Mouse (Mus musculus) gonadal fat pad, adult 2 months (tissue): ENCODE results near the gene Rnf220. TPM values are rescaled to one million over a fixed set of nuclear protein-coding genes. Genes with fewer than 3 reads are reported as not detected.

Experiments used
- DNase-seq: peaks from one replicate; pipeline ENCODE4 v3.0.0-alpha.2; 2012; ENCODE audit warnings: low read depth
- polyA plus RNA-seq: library from polyadenylated mRNA; depleted of rRNA; stranded (reverse); fragments of >200 nt; gene quantifications from 2 replicates; pipeline ENCODE4 v1.2.3, GENCODE M21; 2012; rRNA removed

Gene Rnf220
- polyA plus RNA-seq: 79.0 and 82.5 TPM in 2 replicates

GRCm38 (mm10) chr4:117496482-117497165 is at the start of gene Rnf220:
TSS of gene Rnf220 (minus strand) at chr4:117497052.
- no peak for DNase-seq

DNA sequence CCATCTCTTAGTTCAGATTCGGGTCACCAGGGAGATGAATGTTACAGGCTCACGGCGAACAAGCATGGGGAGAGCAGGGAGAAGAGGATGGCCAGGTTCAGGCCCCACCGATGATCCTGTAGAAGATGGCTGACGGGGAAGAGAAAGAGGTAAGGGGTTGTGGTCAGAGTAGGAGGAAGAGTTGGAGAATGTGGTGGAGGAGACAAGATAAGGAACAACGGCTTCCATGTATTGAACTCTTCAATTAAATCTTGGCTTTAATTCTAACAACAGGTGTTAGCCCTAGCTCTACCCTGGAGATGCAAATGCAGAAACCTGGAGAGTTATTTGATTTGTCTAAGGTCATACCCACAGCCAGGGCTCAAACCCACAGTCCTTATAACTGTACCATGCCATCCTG is 49.8 kb upstream of the Rnf220 start:
- no peak for DNase-seq

GRCm38 (mm10) chr4:117545448-117545847 is 48.6 kb upstream of the Rnf220 start:
- no peak for DNase-seq

DNA sequence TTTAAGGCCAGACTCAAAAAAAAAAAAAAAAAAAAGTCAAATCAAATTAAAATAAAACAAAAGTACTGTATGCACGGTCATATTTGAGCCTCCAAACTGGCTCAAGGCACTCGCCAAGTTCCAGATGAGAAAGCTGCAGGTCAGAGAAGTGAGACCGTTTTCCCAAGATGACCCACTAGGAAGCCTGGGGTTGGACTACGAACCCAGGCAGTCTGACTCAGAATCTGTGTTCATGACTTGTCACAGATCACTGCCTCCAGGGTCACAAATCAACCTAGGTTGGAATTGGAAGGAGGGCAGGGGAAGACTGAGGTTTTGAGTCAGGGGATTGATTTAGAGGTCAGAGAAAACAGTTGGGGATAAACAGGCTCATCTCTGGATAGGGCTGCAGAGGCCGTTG is 43.7 kb upstream of the Rnf220 start:
- DNase-seq: no peak

DNA sequence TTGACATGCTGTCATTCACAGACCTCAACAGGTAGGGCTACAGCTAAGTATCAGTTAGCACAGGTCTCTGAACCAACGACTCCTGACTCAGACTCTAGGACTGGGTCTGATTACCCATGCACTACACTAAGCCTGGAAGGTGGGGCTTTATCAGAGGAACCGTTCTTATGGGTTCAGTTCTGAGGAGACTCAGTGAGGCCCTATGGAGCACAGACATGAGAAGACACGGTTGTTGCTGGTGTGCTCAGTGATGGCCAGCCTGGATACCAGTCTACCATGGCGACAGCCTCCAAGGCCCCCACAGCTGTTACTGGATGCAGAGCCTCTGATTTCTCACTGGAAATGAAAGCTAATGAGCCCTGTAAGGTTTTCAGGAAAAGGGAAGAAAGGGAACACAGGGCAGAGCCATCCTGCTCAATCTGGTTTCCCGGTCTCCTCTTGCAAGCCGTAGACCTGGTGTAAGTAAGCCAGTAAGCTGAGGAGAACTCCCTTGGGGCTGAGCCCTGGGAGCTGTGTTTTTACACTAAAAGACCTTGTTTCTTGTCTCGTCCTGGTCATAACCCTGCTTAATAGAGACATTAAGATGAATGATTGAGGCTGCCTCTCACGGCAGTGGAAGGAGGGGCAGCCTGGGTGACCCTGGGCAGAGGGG is 42.6 kb upstream of the Rnf220 start:
- no peak for DNase-seq

DNA sequence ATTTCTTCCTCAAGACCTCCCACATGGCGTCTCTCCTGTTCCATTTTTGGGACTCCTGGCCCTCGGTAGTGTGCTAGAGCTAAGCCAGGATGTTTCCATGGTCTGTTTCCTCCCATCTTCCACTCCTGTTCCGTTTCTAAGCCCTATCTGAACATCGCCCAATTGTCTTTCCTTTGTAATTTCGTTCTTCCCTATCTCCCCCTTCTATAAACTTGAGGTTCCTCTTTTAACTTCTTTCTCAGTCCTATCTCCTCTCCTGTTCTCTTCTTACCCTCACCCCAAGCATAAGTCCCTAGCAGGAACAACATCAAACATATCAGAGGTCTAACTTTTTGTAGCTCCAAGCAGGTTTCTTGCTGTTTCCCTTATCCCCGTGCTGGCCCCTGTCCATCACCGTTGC is 40.1 kb upstream of the Rnf220 start:
- no peak for DNase-seq

DNA sequence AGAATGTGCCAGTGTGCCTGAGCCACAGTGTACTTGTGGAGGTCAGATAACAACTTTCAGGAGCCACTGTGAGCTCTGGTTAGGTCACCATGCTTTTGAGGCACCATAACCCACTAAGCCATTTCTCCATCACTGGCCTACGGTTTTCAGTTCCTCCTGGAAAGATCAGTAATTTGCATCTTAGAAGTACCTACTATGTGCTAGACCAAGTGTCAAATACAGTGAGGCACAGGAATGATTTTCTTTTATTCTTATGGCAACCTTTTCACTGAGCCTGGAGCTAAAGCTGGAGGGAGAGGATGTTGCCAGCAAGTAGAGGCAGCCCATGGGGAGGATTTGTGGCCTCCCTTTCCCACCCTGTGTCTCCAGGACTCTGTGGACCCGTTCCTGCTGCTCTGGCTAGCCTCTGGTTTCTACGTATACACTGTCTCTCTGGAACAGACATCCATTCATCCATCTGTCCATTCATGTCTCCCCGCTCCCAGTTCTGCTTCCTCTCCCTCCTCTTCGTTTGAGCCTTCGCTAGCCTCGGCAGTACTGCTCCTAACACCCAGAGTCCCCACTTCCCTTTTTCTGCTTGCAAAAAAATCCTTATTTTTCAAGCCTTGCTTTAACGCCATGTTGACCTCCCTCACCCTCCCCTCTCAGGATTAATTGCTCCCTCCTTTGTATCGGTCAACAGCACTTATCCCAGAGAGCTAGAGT is 38.8 kb upstream of the Rnf220 start:
- DNase-seq: no peak

GRCm38 (mm10) chr4:117529843-117530242 is 33.0 kb upstream of the Rnf220 start:
- DNase-seq: no peak

GRCm38 (mm10) chr4:117527952-117528351 is 31.1 kb upstream of the Rnf220 start:
- DNase-seq: no peak

GRCm38 (mm10) chr4:117527116-117527899 is 30.5 kb upstream of the Rnf220 start:
- DNase-seq: no peak

DNA sequence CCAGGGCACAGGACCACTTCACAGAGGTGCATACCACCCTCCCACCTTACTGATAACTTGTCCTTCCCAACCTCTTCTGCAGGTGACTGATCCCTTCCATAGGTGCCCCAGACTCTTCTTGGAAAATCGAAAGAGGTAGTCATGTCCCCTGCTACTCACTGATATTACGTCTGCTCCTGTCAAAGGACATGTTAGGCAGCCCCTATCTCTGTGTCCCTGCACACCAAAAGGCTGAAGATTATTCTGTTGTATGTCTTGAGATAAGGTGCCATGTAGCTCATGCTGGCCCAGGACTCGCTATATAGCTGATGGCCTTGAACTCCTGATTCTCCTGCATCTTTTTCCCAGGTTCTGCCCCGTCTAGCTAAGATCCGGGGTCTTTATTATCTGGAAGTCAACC is 29.1 kb upstream of the Rnf220 start:
- DNase-seq: no peak

DNA sequence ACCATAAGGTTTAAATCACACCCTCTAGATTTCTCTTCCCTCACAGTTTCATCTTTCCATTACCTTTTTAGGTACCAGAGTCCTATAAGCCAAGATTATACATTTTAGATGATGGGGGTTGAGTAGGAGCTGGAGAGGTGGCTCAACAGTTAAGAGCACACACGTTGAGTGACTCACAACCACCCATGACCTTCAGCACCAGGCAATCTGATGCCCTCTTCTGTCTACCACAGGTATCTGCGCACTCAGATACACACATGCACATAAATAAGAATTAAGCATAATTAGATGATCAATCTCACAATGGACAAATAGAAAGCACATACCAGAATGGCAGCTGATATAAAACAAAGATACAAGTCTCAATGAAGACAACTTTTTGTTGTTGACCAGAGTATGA is 24.5 kb upstream of the Rnf220 start:
- DNase-seq: no peak

DNA sequence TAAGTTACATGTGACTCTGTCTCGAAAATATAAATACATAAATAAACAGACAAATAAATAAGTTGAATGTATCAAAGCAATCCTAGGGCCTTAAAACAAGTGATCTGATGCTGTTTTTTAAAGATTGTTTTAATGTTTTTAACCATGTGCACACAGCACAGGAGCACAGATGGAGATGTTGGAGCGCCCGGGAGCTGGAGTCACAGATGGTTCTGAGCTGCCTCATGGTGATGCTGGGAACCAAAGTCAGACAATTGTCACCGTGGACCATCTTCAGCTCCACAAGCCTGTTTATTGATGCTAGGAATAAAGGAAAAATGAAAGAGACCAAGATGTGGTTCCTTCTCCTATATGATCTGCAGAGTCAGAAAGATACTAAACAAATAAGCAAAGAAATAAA is 21.4 kb upstream of the Rnf220 start:
- DNase-seq: no peak

DNA sequence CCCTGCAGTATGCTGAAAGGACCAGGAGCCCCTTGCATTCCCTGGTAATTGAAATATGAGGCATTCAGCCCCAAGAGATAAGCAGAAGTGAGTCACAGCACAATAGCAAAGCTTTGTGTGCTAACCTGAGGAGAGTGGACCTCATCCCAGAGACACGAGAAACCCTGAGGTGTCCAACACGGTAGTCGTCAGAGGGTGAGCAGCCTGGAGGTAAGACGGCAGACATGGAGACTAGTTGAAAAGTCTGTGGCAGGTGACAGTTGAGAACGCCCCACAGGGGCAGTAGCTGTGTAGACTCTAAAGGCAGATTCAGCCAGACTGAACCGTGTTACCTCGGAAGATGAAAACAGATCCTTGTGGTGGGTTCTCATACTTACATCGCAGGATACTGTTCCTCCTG is 2.2 kb upstream of the Rnf220 start:
- no peak for DNase-seq

DNA sequence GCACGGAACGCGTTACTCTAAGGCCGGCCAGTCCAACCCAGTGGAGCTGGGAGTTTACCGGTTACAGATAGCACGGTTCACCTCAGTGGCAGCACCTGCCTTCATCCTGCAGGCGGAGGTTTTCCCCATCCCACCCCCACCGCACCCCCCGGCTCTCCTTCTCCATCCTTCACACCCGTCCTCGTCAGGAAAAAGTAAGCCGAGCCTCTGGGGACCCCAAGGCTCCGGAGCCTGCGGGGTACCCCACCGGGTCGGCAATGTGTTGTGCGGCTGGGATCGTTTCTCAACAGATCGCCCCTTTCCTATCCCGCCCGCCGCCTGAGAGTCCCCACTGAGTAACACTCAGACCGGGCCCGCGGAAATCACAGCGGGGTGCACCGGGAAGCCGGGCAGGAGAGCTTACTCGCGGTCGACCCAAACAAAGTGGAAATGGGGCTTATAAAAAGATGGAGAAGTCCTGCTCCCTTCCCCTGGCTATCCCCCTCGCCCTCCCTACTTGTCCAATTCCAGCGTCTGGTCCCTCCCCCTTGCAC is 917 bp downstream of the Rnf220 start:
- no peak for DNase-seq

DNA sequence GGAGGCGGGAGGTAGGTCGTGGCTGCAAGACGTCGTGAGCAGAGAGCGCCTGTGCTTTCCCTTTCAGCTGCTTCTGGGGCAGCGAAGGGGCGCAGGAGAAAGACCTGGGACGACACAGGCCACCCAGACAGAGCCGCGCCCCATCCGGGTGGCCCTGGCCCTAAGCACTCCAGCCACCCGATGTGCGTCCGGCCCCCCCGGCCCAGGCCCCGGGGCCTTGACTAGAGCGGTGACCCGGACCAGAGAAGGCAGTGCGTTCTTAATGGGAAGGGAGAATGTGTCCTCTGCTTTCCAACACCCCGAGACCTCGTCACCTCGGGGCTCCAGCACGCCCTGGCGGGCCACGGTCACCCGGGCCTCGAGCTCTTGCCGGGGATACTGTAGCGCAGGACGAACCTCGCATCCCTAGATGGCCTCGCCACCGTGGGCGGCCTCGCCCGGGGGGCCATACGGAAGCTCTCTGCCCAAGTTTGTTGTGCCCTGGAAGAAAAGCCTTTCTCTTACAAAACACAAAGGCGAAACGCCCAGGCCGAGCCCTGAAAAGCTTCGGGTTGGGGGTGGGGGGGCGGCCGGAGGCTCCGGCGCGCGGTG is 1.8 kb downstream of the Rnf220 start:
- DNase-seq: no peak

- no peak for DNase-seq
Measured at GRCm38 (mm10) chr4:117493905-117494851, 2.7 kb downstream of the Rnf220 start.

- DNase-seq: no peak
Measured at GRCm38 (mm10) chr4:117493161-117493568, 3.7 kb downstream of the Rnf220 start.

DNA sequence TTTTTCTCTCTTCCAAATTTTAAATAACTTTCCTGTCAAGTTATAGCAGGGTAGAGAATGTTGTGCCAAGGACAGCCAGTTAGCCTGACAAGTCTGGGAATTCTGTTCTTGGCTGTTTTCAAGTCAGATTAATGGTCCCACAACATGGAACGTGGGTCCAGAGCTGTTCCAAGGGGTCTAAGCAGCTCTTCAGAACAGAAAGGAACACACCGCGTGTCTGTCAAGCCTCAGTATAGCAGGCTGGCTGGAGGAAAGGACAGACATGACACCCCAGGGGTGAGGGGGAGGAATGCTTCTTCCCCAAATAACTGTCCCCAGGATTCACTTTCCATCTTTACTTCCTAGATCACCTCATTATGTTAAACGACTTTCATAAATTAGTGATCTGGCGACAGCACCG is 5.0 kb downstream of the Rnf220 start:
- DNase-seq: no peak

GRCm38 (mm10) chr4:117489975-117490374 is 6.9 kb downstream of the Rnf220 start:
- DNase-seq: no peak
